Mouse (Mus musculus): ENCODE data around the gene Hpse2.
"Not testable (repeated sequence)": the region's sequence is repeated elsewhere in the genome, so short reads cannot be mapped to it uniquely, and the experiment has no call there.

Hpse2 gene

GRCm38 (mm10) chr19:43388017-43388904 is at the start of gene Hpse2:
Hpse2 (minus strand) TSS chr19:43388355.
- peak in 1 of 2 experiments; percentile 4 for DNase-seq

GRCm38 (mm10) chr19:43427446-43428224 is 39.5 kb upstream of the Hpse2 start:
- DNase-seq, result no peak

GRCm38 (mm10) chr19:43424082-43424481 is 35.9 kb upstream of the Hpse2 start:
- no peak for DNase-seq

- DNase-seq, result no peak
These were observed 32.4 kb upstream of the Hpse2 start for GRCm38 (mm10) chr19:43420506-43420905.

- DNase-seq, result no peak
These were observed 27.4 kb upstream of the Hpse2 start for GRCm38 (mm10) chr19:43415565-43415964.

- no peak for DNase-seq
These were observed 19.0 kb upstream of the Hpse2 start for GRCm38 (mm10) chr19:43407181-43407580.

- DNase-seq, result peak; percentile 29 to 41
These were observed 8.2 kb upstream of the Hpse2 start for GRCm38 (mm10) chr19:43396327-43396726.

GRCm38 (mm10) chr19:43387071-43387770 is 934 bp downstream of the Hpse2 start:
- DNase-seq, result no peak

- DNase-seq, result peak; percentile 36 to 39
These were observed 1.9 kb downstream of the Hpse2 start for GRCm38 (mm10) chr19:43386041-43386952.

- DNase-seq, result no peak
These were observed 2.7 kb downstream of the Hpse2 start for GRCm38 (mm10) chr19:43385451-43385850.

GRCm38 (mm10) chr19:43384978-43385431 is 3.1 kb downstream of the Hpse2 start:
- DNase-seq, result peak; percentile 24 to 43

GRCm38 (mm10) chr19:43384346-43384977 is 3.7 kb downstream of the Hpse2 start:
- peak; percentile 4 to 14 for DNase-seq

GRCm38 (mm10) chr19:43358830-43359229 is 29.3 kb downstream of the Hpse2 start:
- DNase-seq, result no peak

GRCm38 (mm10) chr19:43311125-43311524 is 77.0 kb downstream of the Hpse2 start:
- peak; percentile 59 to 62 for DNase-seq

GRCm38 (mm10) chr19:43306756-43307155 is 81.4 kb downstream of the Hpse2 start:
- no peak for DNase-seq

- DNase-seq, result not testable (repeated sequence)
These were observed 106.8 kb downstream of the Hpse2 start for GRCm38 (mm10) chr19:43281336-43281735.

GRCm38 (mm10) chr19:43243993-43244392 is 144.2 kb downstream of the Hpse2 start:
- DNase-seq, result no peak

- peak; percentile 2 to 10 for DNase-seq
These were observed 156.4 kb downstream of the Hpse2 start for GRCm38 (mm10) chr19:43231711-43232110.

GRCm38 (mm10) chr19:43193562-43193961 is 194.6 kb downstream of the Hpse2 start:
- peak; percentile 29 for DNase-seq

GRCm38 (mm10) chr19:43175437-43175965 is 212.7 kb downstream of the Hpse2 start:
- no peak for DNase-seq

GRCm38 (mm10) chr19:43174812-43175211 is 213.3 kb downstream of the Hpse2 start:
- peak; percentile 24 to 47 for DNase-seq
